Mouse (Mus musculus) liver, embryonic 14.5 days (tissue): ENCODE results near the gene Car10. TPM values are rescaled to one million over a fixed set of nuclear protein-coding genes. Genes with fewer than 3 reads are reported as not detected.

ENCODE experiments used
- ATAC-seq: fragments of 200-750 bp; cut with Nextera tagmentation; 2 replicates; pipeline ENCODE4 v1.8.0; 2017; ENCODE audit warnings: moderate number of reproducible peaks, mild to moderate bottlenecking, moderate library complexity; ENCODE audit not compliant: insufficient read depth
- DNase-seq, 3 experiments: peaks; one replicate each; pipeline ENCODE4 v3.0.0-alpha.2; 2012 to 2013; ENCODE audit warnings: low read depth in 3 of 3, low spot score in 3 of 3
- H3K27ac ChIP-seq: fragments of 300-500 bp; sonication (generic); 2 replicates; pipeline ENCODE4 v1.5.1; 2014; ENCODE audit warnings: moderate library complexity, mild to moderate bottlenecking, control low read depth, inconsistent platforms
- H3K27me3 ChIP-seq: fragments of 300-500 bp; sonication (generic); 2 replicates; pipeline ENCODE4 v1.6.1; 2014; ENCODE audit warnings: mild to moderate bottlenecking, low read length, moderate library complexity; ENCODE audit not compliant: control insufficient read depth, insufficient read depth
- H3K36me3 ChIP-seq: fragments of 300-500 bp; sonication (generic); replicated peaks from 2 replicates; pipeline ENCODE4 v1.6.1; 2014; ENCODE audit warnings: low read depth; ENCODE audit not compliant: control insufficient read depth, insufficient read depth
- H3K4me1 ChIP-seq, 2 experiments: fragments of 200-500 bp in 1 of 2; fragments of 300-500 bp in 1 of 2; sonication (generic) in 1 of 2; replicated peaks; 2 replicates each; pipeline ENCODE4 v1.6.1; 2012 to 2014; ENCODE audit warnings: antibody characterized with exemption in 1 of 2, inconsistent platforms in 1 of 2, low read length in 1 of 2; ENCODE audit not compliant: control insufficient read depth in 2 of 2, insufficient read depth in 2 of 2
- H3K4me2 ChIP-seq: fragments of 300-500 bp; sonication (generic); 2 replicates; pipeline ENCODE4 v1.6.1; 2014; ENCODE audit warnings: low read depth, mild to moderate bottlenecking, control low read depth, moderate library complexity
- H3K4me3 ChIP-seq, 2 experiments: fragments of 200-500 bp in 1 of 2; fragments of 300-500 bp in 1 of 2; sonication (generic) in 1 of 2; 2 replicates each; pipeline ENCODE4 v1.5.1; 2012 to 2014; ENCODE audit warnings: low read depth in 2 of 2, low read length in 2 of 2, mild to moderate bottlenecking in 2 of 2, control low read depth in 1 of 2, inconsistent platforms in 1 of 2, moderate library complexity in 1 of 2; ENCODE audit not compliant: insufficient read depth in 1 of 2
- H3K9ac ChIP-seq: fragments of 300-500 bp; sonication (generic); replicated peaks from 2 replicates; pipeline ENCODE4 v1.6.1; 2014; ENCODE audit warnings: mild to moderate bottlenecking, control low read depth, moderate library complexity
- H3K9me3 ChIP-seq: fragments of 300-500 bp; sonication (generic); 2 replicates; pipeline ENCODE4 v1.6.1; 2016; ENCODE audit warnings: low read length, mixed read lengths; ENCODE audit not compliant: control insufficient read depth
- CTCF ChIP-seq: IDR thresholded peaks from 2 replicates; pipeline ENCODE4 v1.5.1; 2016; ENCODE audit warnings: antibody characterized with exemption, low read depth, control low read depth
- EP300 ChIP-seq: IDR thresholded peaks from 2 replicates; pipeline ENCODE4 v1.6.1; 2016; ENCODE audit warnings: antibody characterized with exemption, low read depth
- WGBS: fragments of 180-500 bp; shearing (Covaris S2); extraction: QIAGEN DNeasy Blood & Tissue Kit; methylation state at CpG from one replicate; pipeline ENCODE4 v1.1.7; 2014; ENCODE audit not compliant: insufficient replicate concordance; 5-methylcytosine and 5-hydroxymethylcytosine counted together
- polyA plus RNA-seq, 2 experiments: library from polyadenylated mRNA; depleted of rRNA in 1 of 2; stranded (reverse) in 1 of 2; unstranded in 1 of 2; fragments of >200 nt; fragmentation: Nextera tagmentation in 1 of 2; extraction: Ambion mirVana in 1 of 2; gene quantifications; 2 replicates each; pipeline versions ENCODE4 v1.2.1 to v1.2.3; 2012 to 2014

Car10 gene
- polyA plus RNA-seq, 2 experiments = not detected

DNA sequence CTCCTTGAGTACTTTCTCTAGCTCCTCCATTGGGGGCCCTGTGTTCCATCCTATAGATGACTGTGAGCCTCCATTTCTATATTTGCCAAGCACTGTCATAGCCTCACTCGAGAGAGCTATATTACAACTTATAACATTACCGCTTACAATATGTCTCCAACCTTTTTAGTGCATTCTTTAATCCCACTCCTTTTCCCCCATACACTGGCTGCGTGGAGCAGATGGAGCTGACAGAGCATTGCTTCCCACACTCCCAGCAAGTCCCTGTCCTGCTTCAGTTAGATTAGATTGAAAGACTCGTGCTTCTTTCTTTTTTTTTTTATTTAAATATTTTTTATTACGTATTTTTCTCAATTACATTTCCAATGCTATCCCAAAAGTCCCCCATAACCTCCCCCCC lies 310.2 kb downstream of the Car10 start:
- WGBS = 53% methylated on average over 5 of the region's 5 CpGs

DNA sequence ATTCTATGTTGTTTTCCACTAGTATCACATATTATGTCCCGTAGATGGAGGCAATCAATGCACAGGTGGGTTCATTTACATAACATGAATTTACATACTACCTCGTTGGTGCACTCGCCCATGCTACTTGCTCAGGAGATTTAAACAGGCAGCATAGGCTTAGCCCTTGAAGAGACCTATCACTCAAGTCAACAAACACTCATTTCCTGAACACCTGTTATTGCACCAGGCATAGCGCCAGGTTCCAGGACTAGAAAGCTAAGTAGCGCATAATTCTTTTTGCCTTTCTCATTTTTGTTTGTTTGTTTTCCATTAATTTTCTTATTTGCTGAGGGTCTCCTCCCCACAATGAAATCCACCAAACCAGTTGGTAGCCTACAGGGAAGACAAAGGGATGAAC lies 333.7 kb downstream of the Car10 start:
- Histone ChIP-seq H3K27ac (no peak overlapping the region), H3K4me2 (no peak overlapping the region), H3K36me3 (no peaks in the 10 kb centered on the region), H3K4me1 (no peaks in the 10 kb centered on the region), H3K27me3 (no peaks in the 10 kb centered on the region), H3K9me3 (no peaks in the 10 kb centered on the region), H3K4me3 (no peak overlapping the region), H3K9ac (no peak overlapping the region)
- TF ChIP-seq CTCF (no peak), EP300 (no peak)
- 65% methylated on average over 5 of the region's 5 CpGs for WGBS
- ATAC-seq = no peak
- no peak for DNase-seq

More for the DNA sequence above, 310.2 kb downstream of the Car10 start:
- ATAC-seq = no peak
- no peak for TF ChIP-seq EP300
- TF ChIP-seq CTCF = no peak
- Histone ChIP-seq H3K4me3 (no peak overlapping the region), H3K9me3 (no peaks in the 10 kb centered on the region), H3K27me3 (no peaks in the 10 kb centered on the region), H3K36me3 (no peaks in the 10 kb centered on the region), H3K27ac (no peak overlapping the region), H3K4me2 (no peak overlapping the region), H3K9ac (no peak overlapping the region), H3K4me1 (no peaks in the 10 kb centered on the region)
- DNase-seq = no peak

DNA sequence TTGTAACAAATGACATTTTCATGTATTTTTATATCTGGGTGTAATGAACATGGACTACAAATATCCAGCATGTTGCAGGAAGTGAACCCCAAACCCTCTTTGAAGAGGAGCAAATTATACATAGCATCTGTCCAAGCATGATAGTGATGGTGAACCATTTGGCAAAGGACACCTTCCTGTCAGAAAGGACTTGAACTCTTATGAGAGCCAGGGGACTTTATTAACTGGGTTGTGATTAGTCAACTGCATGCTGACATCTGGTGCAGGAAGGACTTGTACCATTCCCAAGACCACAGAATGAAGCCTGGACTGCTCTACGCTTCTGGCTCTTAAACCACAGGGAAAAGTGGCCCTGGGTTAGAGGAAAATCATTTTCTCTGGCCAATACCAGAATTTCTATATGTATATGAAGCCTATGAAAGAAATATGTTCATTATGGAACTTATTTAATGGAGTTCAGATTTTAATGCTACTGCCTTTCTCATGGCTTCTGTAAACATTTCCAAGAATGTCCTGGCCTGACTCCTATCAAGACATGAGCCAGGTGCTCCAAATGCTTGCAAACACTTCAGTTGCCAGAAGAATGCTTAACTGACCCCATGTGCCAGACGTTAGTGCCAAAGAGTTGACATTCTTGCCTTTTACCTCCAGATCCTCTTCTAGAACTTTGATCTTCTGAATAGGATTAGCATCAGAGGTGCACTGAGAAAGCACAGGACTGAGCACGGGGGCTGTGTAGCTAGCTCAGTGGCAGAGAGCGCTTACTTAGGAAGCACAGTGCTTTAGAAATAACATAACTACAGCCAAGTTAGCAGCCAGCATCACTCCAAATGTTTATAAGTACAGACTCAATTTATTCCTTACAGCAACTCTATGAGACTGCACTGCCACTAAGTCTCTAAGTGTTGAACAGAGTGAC lies 337.4 kb downstream of the Car10 start:
- ATAC-seq (no peak), DNase-seq (no peak)
- no peak overlapping the region for H3K27ac ChIP-seq
- H3K9me3 ChIP-seq = no peaks in the 10 kb centered on the region
- no peaks in the 10 kb centered on the region for H3K4me1 ChIP-seq
- TF ChIP-seq EP300 (no peak), CTCF (no peak)
- H3K27me3 ChIP-seq = no peaks in the 10 kb centered on the region
- H3K36me3 ChIP-seq = no peaks in the 10 kb centered on the region
- WGBS = 39% methylated on average over 4 of the region's 4 CpGs
- H3K4me3 ChIP-seq = no peak overlapping the region
- no peak overlapping the region for H3K9ac ChIP-seq
- no peak overlapping the region for H3K4me2 ChIP-seq

DNA sequence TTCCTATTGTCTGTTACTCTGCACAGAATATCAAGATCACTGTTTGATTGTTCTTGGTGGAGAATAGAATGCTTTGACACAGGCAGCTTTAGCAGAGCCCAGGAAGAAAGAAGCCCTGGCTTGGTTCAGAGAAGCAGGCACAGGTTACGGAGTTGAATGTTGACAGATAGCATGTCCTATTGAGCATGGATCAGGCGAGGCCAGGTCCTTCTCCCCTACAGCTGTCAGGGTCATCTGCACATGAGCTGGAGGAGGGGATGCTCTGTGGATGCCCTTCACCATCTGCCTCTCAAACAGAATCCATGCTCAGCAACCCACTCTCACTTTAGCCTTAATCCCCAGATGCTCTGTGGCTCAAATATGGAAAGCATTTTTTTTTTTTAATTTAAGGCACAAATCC lies 339.1 kb downstream of the Car10 start:
- H3K4me2 ChIP-seq = no peak overlapping the region
- H3K36me3 ChIP-seq = no peaks in the 10 kb centered on the region
- DNase-seq (no peak), ATAC-seq (no peak)
- WGBS = 50% methylated on average over 2 of the region's 2 CpGs
- H3K27ac ChIP-seq = no peak overlapping the region
- H3K9ac ChIP-seq = no peak overlapping the region
- H3K4me1 ChIP-seq = no peaks in the 10 kb centered on the region
- H3K27me3 ChIP-seq = no peaks in the 10 kb centered on the region
- H3K9me3 ChIP-seq = no peaks in the 10 kb centered on the region
- no peak overlapping the region for H3K4me3 ChIP-seq
- TF ChIP-seq CTCF (no peak), EP300 (no peak)

DNA sequence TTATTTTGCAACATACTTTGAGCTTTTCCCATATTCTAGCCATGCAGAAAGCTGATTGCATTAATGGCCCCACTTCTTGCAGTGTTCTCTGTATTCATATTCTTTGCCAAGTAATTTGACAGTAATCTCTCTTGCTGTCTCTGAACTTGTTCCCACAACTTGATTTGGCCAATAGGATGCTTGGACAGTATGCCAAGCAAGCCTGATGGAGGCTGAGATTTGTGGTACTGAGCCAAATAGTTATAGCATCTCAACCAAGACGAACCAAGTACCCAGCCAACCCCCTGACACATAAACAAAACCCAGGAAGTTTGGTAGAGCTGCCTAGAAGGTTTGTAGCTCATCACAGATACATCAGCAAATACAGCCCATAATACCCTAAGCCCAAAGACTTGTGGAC lies 342.6 kb downstream of the Car10 start:
- Histone ChIP-seq H3K4me3 (no peak overlapping the region), H3K9me3 (no peaks in the 10 kb centered on the region), H3K36me3 (no peaks in the 10 kb centered on the region), H3K27me3 (no peaks in the 10 kb centered on the region), H3K4me1 (no peaks in the 10 kb centered on the region), H3K4me2 (no peak overlapping the region), H3K9ac (no peak overlapping the region), H3K27ac (no peak overlapping the region)
- TF ChIP-seq EP300 (no peak), CTCF (no peak)
- WGBS = 45% methylated on average over 1 of the region's 1 CpGs
- no peak for DNase-seq
- no peak for ATAC-seq
